Mouse (Mus musculus) skeletal muscle tissue, adult 2 months (tissue): ENCODE results near the gene Smarce1.
A peak's percentile ranks its signal among the peaks of the same experiment; 100 is the strongest.

Experiments
- DNase-seq: peaks from one replicate; pipeline ENCODE4 v3.0.0-alpha.2; 2012; ENCODE audit warnings: low read depth, low spot score

Gene Smarce1

GRCm38 (mm10) chr11:99229641-99230260 is 1.1 kb downstream of the Smarce1 start:
- DNase-seq = no peak

- DNase-seq = no peak
Observed at GRCm38 (mm10) chr11:99226298-99226697, 4.5 kb downstream of the Smarce1 start.

- DNase-seq = no peak
Observed at GRCm38 (mm10) chr11:99223310-99223709, 7.5 kb downstream of the Smarce1 start.

- DNase-seq = peak; percentile 46
Observed at GRCm38 (mm10) chr11:99221811-99222210, 9.0 kb downstream of the Smarce1 start.

GRCm38 (mm10) chr11:99217248-99217986 is 13.4 kb downstream of the Smarce1 start:
- DNase-seq = no peak

GRCm38 (mm10) chr11:99216181-99216580 is 14.6 kb downstream of the Smarce1 start:
- peak; percentile 72 for DNase-seq

- no peak for DNase-seq
Observed at GRCm38 (mm10) chr11:99212693-99213092, 18.1 kb downstream of the Smarce1 start.

- DNase-seq = no peak
Observed at GRCm38 (mm10) chr11:99211964-99212363, 18.9 kb downstream of the Smarce1 start.

GRCm38 (mm10) chr11:99208105-99208669 is 22.6 kb downstream of the Smarce1 start:
- no peak for DNase-seq

GRCm38 (mm10) chr11:99207449-99207848 is 23.4 kb downstream of the Smarce1 start:
- no peak for DNase-seq

- no peak for DNase-seq
Observed at GRCm38 (mm10) chr11:99206954-99207353, 23.9 kb downstream of the Smarce1 start.

GRCm38 (mm10) chr11:99189154-99189582 is 41.6 kb downstream of the Smarce1 start:
- DNase-seq = peak; percentile 48

- no peak for DNase-seq
Observed at GRCm38 (mm10) chr11:99187348-99187747, 43.5 kb downstream of the Smarce1 start.

GRCm38 (mm10) chr11:99186836-99187235 is 44.0 kb downstream of the Smarce1 start:
- no peak for DNase-seq

GRCm38 (mm10) chr11:99182575-99182974 is 48.2 kb downstream of the Smarce1 start:
- DNase-seq = no peak

GRCm38 (mm10) chr11:99180071-99180470 is 50.7 kb downstream of the Smarce1 start:
- no peak for DNase-seq

- no peak for DNase-seq
Observed at GRCm38 (mm10) chr11:99177925-99178198, 53.0 kb downstream of the Smarce1 start.

GRCm38 (mm10) chr11:99177054-99177924 is 53.5 kb downstream of the Smarce1 start:
- no peak for DNase-seq

- no peak for DNase-seq
Observed at GRCm38 (mm10) chr11:99172002-99172401, 58.8 kb downstream of the Smarce1 start.

- DNase-seq = no peak
Observed at GRCm38 (mm10) chr11:99171442-99171841, 59.4 kb downstream of the Smarce1 start.

GRCm38 (mm10) chr11:99170547-99171267 is 60.1 kb downstream of the Smarce1 start:
- no peak for DNase-seq
